Mouse (Mus musculus): ENCODE data around the gene Bsn. TPM values are rescaled to one million over a fixed set of nuclear protein-coding genes. Genes with fewer than 3 reads are reported as not detected.
A peak's percentile ranks its signal among the peaks of the same experiment; 100 is the strongest.

Bsn gene
- total RNA-seq, 2 experiments from 2014 or later = 300 to 320 TPM

- H3K4me3 ChIP-seq = no peak overlapping the region
- intact Hi-C loops (cut with DNase I) = no loop called here
- peak overlapping the region; percentile 69 for H3K27ac ChIP-seq
- no peak for TF ChIP-seq CTCF (IDR thresholded peaks at IDR 0.05)
- DNase-seq (ENCODE audit: extremely low spot score in 1 of 2, low spot score in 2 of 2) = no peak
Measured at GRCm38 (mm10) chr9:108133478-108133877, 56.7 kb downstream of the Bsn start.

GRCm38 (mm10) chr9:108132373-108132772, 57.8 kb downstream of the Bsn start:
- no peak overlapping the region for H3K27ac ChIP-seq
- TF ChIP-seq CTCF (IDR thresholded peaks at IDR 0.05) = no peak
- no peak for DNase-seq (ENCODE audit: extremely low spot score in 1 of 2, low spot score in 2 of 2)
- intact Hi-C loops (cut with DNase I) = no loop called here
- no peak overlapping the region for H3K4me3 ChIP-seq

GRCm38 (mm10) chr9:108131502-108131901, 58.7 kb downstream of the Bsn start:
- Histone ChIP-seq H3K27ac (no peak overlapping the region), H3K4me3 (no peak overlapping the region)
- intact Hi-C loops (cut with DNase I) = no loop called here
- DNase-seq (ENCODE audit: extremely low spot score in 1 of 2, low spot score in 2 of 2) = no peak
- no peak; the same call in 1 of the 2 replicates for TF ChIP-seq CTCF (IDR thresholded peaks at IDR 0.05)

GRCm38 (mm10) chr9:108129042-108129948, 60.9 kb downstream of the Bsn start:
- peak overlapping the region; percentile 93 for H3K27ac ChIP-seq
- intact Hi-C loops (cut with DNase I) = no loop called here
- no peak overlapping the region for H3K4me3 ChIP-seq
- peak in 1 of 2 experiments; percentile 18 for DNase-seq (ENCODE audit: extremely low spot score in 1 of 2, low spot score in 2 of 2)
- TF ChIP-seq CTCF (IDR thresholded peaks at IDR 0.05) = no peak

GRCm38 (mm10) chr9:108128248-108128647, 61.9 kb downstream of the Bsn start:
- intact Hi-C loops (cut with DNase I) = loop anchor here (1.0 kb wide), 1 partner anchor 9 kb away; no protein-coding TSS in a partner anchor
- no peak for TF ChIP-seq CTCF (IDR thresholded peaks at IDR 0.05)
- DNase-seq (ENCODE audit: extremely low spot score in 1 of 2, low spot score in 2 of 2) = peak; percentile 67 to 80
- H3K27ac ChIP-seq = peak overlapping the region; percentile 93
- no peak overlapping the region for H3K4me3 ChIP-seq

- H3K4me3 ChIP-seq = no peak overlapping the region
- DNase-seq (ENCODE audit: extremely low spot score in 1 of 2, low spot score in 2 of 2) = no peak
- no peak for TF ChIP-seq CTCF (IDR thresholded peaks at IDR 0.05)
- intact Hi-C loops (cut with DNase I) = no loop called here
- peak overlapping the region; percentile 93 for H3K27ac ChIP-seq
Measured at GRCm38 (mm10) chr9:108126436-108127180, 63.6 kb downstream of the Bsn start.

GRCm38 (mm10) chr9:108125731-108126130, 64.5 kb downstream of the Bsn start:
- no peak for DNase-seq (ENCODE audit: extremely low spot score in 1 of 2, low spot score in 2 of 2)
- Histone ChIP-seq H3K4me3 (no peak overlapping the region), H3K27ac (peak overlapping the region; percentile 93)
- intact Hi-C loops (cut with DNase I) = no loop called here
- no peak for TF ChIP-seq CTCF (IDR thresholded peaks at IDR 0.05)

GRCm38 (mm10) chr9:108123916-108124315, 66.3 kb downstream of the Bsn start:
- Histone ChIP-seq H3K4me3 (no peak overlapping the region), H3K27ac (no peak overlapping the region; the same call in 1 of the 2 replicates)
- no peak for DNase-seq (ENCODE audit: extremely low spot score in 1 of 2, low spot score in 2 of 2)
- intact Hi-C loops (cut with DNase I) = no loop called here
- TF ChIP-seq CTCF (IDR thresholded peaks at IDR 0.05) = no peak

GRCm38 (mm10) chr9:108121170-108121969, 68.8 kb downstream of the Bsn start:
- H3K4me3 ChIP-seq = no peak overlapping the region
- DNase-seq (ENCODE audit: extremely low spot score in 1 of 2, low spot score in 2 of 2) = no peak
- intact Hi-C loops (cut with DNase I) = no loop called here
- TF ChIP-seq CTCF (IDR thresholded peaks at IDR 0.05) = no peak
- peak overlapping the region; percentile 71 for H3K27ac ChIP-seq

GRCm38 (mm10) chr9:108120671-108121070, 69.5 kb downstream of the Bsn start:
- intact Hi-C loops (cut with DNase I) = no loop called here
- no peak for TF ChIP-seq CTCF (IDR thresholded peaks at IDR 0.05)
- no peak for DNase-seq (ENCODE audit: extremely low spot score in 1 of 2, low spot score in 2 of 2)
- H3K27ac ChIP-seq = peak overlapping the region; percentile 71
- H3K4me3 ChIP-seq = no peak overlapping the region

GRCm38 (mm10) chr9:108119891-108120411, 70.2 kb downstream of the Bsn start:
- Histone ChIP-seq H3K27ac (peak overlapping the region; percentile 71), H3K4me3 (no peak overlapping the region)
- no peak for DNase-seq (ENCODE audit: extremely low spot score in 1 of 2, low spot score in 2 of 2)
- no peak for TF ChIP-seq CTCF (IDR thresholded peaks at IDR 0.05)
- intact Hi-C loops (cut with DNase I) = no loop called here
